Mouse (Mus musculus) gonadal fat pad, adult 2 months (tissue): ENCODE data around the gene Olfr683. TPM values are rescaled to one million over a fixed set of nuclear protein-coding genes. Genes with fewer than 3 reads are reported as not detected.
"Not testable (repeated sequence)": the region's sequence is repeated elsewhere in the genome, so short reads cannot be mapped to it uniquely, and the experiment has no call there.

Source experiments
- DNase-seq: peaks from one replicate; pipeline ENCODE4 v3.0.0-alpha.2; 2012; ENCODE audit warnings: low read depth
- polyA plus RNA-seq: library from polyadenylated mRNA; depleted of rRNA; stranded (reverse); fragments of >200 nt; gene quantifications from 2 replicates; pipeline ENCODE4 v1.2.3, GENCODE M21; 2012; rRNA removed

Olfr683 gene
- not detected in 2 replicates for polyA plus RNA-seq

DNA sequence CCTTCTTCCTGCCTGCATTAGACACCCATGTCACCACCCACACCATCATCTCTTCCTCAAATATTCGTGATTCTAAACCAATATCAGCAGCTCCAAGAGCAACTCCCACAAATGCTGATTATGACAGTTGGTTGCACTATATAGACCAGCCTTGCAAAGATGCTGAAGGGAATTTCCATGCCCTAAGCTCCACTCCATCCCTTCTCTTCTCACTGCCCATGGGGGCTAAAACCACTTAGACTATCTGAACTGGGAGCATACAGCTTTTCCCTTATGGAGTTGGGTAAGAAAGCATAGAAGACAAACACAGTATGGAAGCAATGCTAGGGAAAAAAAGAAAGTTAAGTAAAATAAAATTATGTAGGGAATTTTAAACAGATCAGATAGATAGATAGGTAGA lies at the start of gene Olfr683:
Olfr683 (minus strand) TSS at position 101 of the 400 bp plus-strand sequence.
- no peak for DNase-seq

DNA sequence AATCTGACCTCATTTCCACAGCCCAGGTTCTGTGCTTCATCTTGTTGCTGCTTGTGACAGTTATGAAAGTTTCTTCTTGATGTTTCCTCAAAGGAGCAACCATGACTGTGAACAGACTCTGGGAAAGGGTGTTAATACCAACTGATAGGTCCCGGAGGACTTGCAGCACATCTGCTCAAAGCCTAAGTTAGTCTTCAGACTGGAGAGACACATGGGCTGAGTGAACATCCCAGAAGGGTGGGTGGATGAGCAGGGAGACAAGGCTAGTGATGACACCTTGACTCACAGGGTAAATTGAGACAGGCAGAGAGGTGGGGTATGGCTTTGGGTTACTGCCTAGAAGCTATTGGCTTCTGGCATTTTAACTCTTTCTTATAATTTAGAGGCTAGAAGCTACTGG lies 39.1 kb upstream of the Olfr683 start, which contains the start of gene Olfr685:
Olfr685 (minus strand) TSS at position 101 of the 400 bp plus-strand sequence.
- DNase-seq: no peak

DNA sequence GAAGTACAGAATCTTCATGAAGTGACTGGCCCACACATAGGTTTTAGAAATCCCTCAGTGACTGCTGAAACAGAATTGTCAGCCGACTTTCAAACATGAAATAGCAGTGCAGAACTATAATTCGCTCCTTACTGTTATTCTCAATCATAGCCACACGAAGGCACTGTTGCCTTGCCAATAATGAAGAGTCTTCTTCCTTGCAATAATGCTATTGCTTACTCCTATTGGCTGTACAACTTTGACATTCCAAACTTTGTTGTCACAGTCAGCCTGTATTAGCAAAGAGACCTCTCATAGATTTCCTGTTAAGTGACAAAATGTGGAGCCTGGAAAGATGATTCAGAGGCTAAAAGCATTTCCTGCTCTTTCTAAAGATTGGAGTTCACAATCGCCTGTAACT lies 24.0 kb upstream of the Olfr683 start:
- no peak for DNase-seq

- DNase-seq: no peak
Observed at GRCm38 (mm10) chr7:105163553-105163952, 16.7 kb upstream of the Olfr683 start, which contains the start of gene Olfr684. Gene Olfr684, minus strand, starts transcription at chr7:105163653.

- no peak for DNase-seq
Observed at GRCm38 (mm10) chr7:105141275-105141674, 5.5 kb downstream of the Olfr683 start.

DNA sequence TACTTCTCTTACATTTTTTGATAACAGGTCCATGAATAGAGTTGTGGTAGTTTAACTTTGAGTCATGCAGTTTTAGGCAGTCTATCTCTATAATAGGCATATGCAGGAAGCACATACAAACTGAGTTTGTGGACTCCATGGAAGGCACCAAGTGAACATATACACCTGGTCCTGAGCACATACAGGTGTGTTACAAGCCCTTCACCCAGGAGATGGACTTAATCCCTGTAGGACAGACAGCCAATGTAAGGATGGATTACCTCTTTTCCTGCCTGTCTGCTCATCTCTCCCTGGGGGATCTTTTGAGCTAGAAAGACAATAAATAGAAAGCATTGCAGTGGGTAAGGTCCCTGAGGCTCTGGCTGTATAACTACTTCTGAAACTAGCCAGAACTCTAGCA lies 30.3 kb downstream of the Olfr683 start, which contains the start of gene Olfr681:
Olfr681 (plus strand) TSS at position 301 of the 400 bp plus-strand sequence.
- DNase-seq: no peak

GRCm38 (mm10) chr7:105092717-105093116 lies 54.1 kb downstream of the Olfr683 start, which contains the start of gene Olfr680-ps1:
Gene Olfr680-ps1, minus strand, starts transcription at chr7:105092817.
- DNase-seq: not testable (repeated sequence)

Other genes with a start within 250 kb of the Olfr683 start
- not detected in 2 replicates for gene Olfr667, start 225.5 kb downstream of the Olfr683 start, polyA plus RNA-seq
- gene Olfr668, start 219.0 kb downstream of the Olfr683 start, polyA plus RNA-seq: not detected in 2 replicates
- gene Olfr669, start 212.8 kb downstream of the Olfr683 start, polyA plus RNA-seq: 0.13 TPM in 1 of 2 replicates, not detected in the other
- not detected in 2 replicates for gene Olfr670, start 184.4 kb downstream of the Olfr683 start, polyA plus RNA-seq
- gene Olfr671, start 167.9 kb downstream of the Olfr683 start, polyA plus RNA-seq: not detected in 2 replicates
- gene Olfr672, start 145.0 kb downstream of the Olfr683 start, polyA plus RNA-seq: not detected in 2 replicates
- gene Olfr675, start 118.6 kb downstream of the Olfr683 start, polyA plus RNA-seq: not detected in 2 replicates
- not detected in 2 replicates for gene Olfr676, start 114.3 kb downstream of the Olfr683 start, polyA plus RNA-seq
- not detected in 2 replicates for gene Olfr677, start 95.6 kb downstream of the Olfr683 start, polyA plus RNA-seq
- not detected in 2 replicates for gene Olfr678, start 82.5 kb downstream of the Olfr683 start, polyA plus RNA-seq
- gene Olfr679, start 65.8 kb downstream of the Olfr683 start, polyA plus RNA-seq: not detected in 2 replicates
- gene Olfr680-ps1, start 54.2 kb downstream of the Olfr683 start, polyA plus RNA-seq: not detected in 2 replicates
- gene Olfr681, start 30.2 kb downstream of the Olfr683 start, polyA plus RNA-seq: not detected in 2 replicates
- not detected in 2 replicates for gene Olfr684, start 16.6 kb upstream of the Olfr683 start, polyA plus RNA-seq
- not detected in 2 replicates for gene Olfr685, start 39.0 kb upstream of the Olfr683 start, polyA plus RNA-seq
- not detected in 2 replicates for gene Olfr686, start 60.5 kb upstream of the Olfr683 start, polyA plus RNA-seq
- gene Olfr688, start 141.1 kb upstream of the Olfr683 start, polyA plus RNA-seq: not detected in 2 replicates
- gene Olfr689, start 164.2 kb upstream of the Olfr683 start, polyA plus RNA-seq: not detected in 2 replicates
- gene Olfr690, start 187.1 kb upstream of the Olfr683 start, polyA plus RNA-seq: not detected in 2 replicates
- gene Olfr691, start 195.3 kb upstream of the Olfr683 start, polyA plus RNA-seq: not detected in 2 replicates
- not detected in 2 replicates for gene Olfr692, start 221.2 kb upstream of the Olfr683 start, polyA plus RNA-seq
- 1.2 and 1.3 TPM in 2 replicates for gene Gm5901, start 228.0 kb upstream of the Olfr683 start, polyA plus RNA-seq